Mouse (Mus musculus) kidney, postnatal 0 days (tissue): ENCODE measurements at regions not wholly inside any gene's neighbourhood (a gene's known extent, or its start where the extent isn't known, plus 50 kb on each side); places are given as distances from the start of the nearest gene placed in this dataset.
"Not testable (repeated sequence)": the region's sequence is repeated elsewhere in the genome, so short reads cannot be mapped to it uniquely, and the experiment has no call there.

ENCODE experiments used
- ATAC-seq: fragments of 200-750 bp; cut with Nextera tagmentation; replicated peaks from 2 replicates; pipeline ENCODE4 v1.8.0; 2017; ENCODE audit warnings: low read depth, moderate number of reproducible peaks, moderate TSS enrichment, moderate library complexity; ENCODE audit not compliant: low FRiP score
- DNase-seq: peaks from one replicate; pipeline ENCODE4 v3.0.0-alpha.2; 2016; ENCODE audit warnings: low spot score
- H3K27ac ChIP-seq: fragments of 300-500 bp; sonication (generic); 2 replicates; pipeline ENCODE4 v1.5.1; 2014; ENCODE audit warnings: mild to moderate bottlenecking
- H3K27me3 ChIP-seq: fragments of 300-500 bp; sonication (generic); 2 replicates; pipeline ENCODE4 v1.6.1; 2014; ENCODE audit warnings: low read length, mixed read lengths; ENCODE audit not compliant: insufficient read depth
- H3K36me3 ChIP-seq: fragments of 300-500 bp; sonication (generic); 2 replicates; pipeline ENCODE4 v1.6.1; 2014; ENCODE audit warnings: low read length, mixed read lengths; ENCODE audit not compliant: insufficient read depth
- H3K4me1 ChIP-seq: fragments of 300-500 bp; sonication (generic); replicated peaks from 2 replicates; pipeline ENCODE4 v1.6.1; 2014; ENCODE audit warnings: antibody characterized with exemption, low read length, mixed read lengths; ENCODE audit not compliant: insufficient read depth
- H3K4me2 ChIP-seq: fragments of 300-500 bp; sonication (generic); 2 replicates; pipeline ENCODE4 v1.6.1; 2014; ENCODE audit warnings: mild to moderate bottlenecking, low read length, moderate library complexity, mixed read lengths
- H3K4me3 ChIP-seq: fragments of 300-500 bp; sonication (generic); replicated peaks from 2 replicates; pipeline ENCODE4 v1.5.1; 2014; ENCODE audit warnings: low read depth, low read length
- H3K9ac ChIP-seq: fragments of 300-500 bp; sonication (generic); 2 replicates; pipeline ENCODE4 v1.6.1; 2014; ENCODE audit warnings: low read depth, low read length
- H3K9me3 ChIP-seq: fragments of 300-500 bp; sonication (generic); replicated peaks from 2 replicates; pipeline ENCODE4 v1.6.1; 2016; ENCODE audit warnings: low read length, inconsistent platforms, mixed read lengths
- CTCF ChIP-seq: IDR thresholded peaks from 2 replicates; pipeline ENCODE4 v1.5.1; 2016; ENCODE audit warnings: antibody characterized with exemption, low read depth, mild to moderate bottlenecking, moderate library complexity
- WGBS: fragments of 180-500 bp; shearing (Covaris S2); extraction: QIAGEN DNeasy Blood & Tissue Kit; methylation state at CpG from one replicate; pipeline ENCODE4 v1.1.7; 2014; 5-methylcytosine and 5-hydroxymethylcytosine counted together

DNA sequence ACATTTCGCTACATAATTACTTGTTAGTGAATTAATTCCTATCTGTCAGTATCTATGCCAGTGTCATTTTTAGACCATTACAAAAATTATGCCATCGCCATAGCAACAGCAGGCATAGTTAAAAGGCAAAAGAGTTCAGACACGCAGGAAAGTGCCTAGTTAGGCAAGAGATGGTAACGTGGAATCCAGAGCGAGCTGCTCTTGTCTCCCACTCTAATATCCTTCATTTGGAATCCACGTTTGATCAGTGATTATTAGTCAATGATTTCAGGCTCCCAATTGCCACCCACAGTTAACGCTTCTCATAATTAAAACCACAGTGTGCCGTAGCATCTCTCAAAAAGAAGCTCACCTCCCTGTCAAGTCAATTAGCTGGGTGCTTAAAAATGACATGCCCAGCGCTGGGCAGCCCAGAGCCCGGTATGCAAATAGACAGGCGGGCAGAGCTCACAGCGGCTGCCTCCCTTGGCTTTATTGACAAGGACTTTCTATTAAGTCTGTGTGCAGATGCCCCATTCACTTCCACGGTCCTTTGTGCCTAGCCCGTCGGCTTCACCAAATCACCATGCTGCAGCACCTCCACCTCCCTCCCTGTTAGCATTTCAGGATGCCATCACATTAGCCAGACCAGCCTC lies 325.4 kb upstream of the Irx2 start:
- H3K27ac ChIP-seq, result no peak overlapping the region
- DNase-seq (no peak), ATAC-seq (no peak)
- no peaks in the 10 kb centered on the region for H3K36me3 ChIP-seq
- no peak overlapping the region for H3K4me3 ChIP-seq
- H3K9me3 ChIP-seq, result no peaks in the 10 kb centered on the region
- WGBS, result 82% methylated on average over 15 of the region's 15 CpGs
- TF ChIP-seq CTCF, result no peak
- H3K4me2 ChIP-seq, result no peak overlapping the region
- H3K4me1 ChIP-seq, result no peaks in the 10 kb centered on the region
- H3K9ac ChIP-seq, result no peak overlapping the region
- H3K27me3 ChIP-seq, result peaks cover 5% of the 10 kb centered on the region; the same call in 1 of the 2 replicates

DNA sequence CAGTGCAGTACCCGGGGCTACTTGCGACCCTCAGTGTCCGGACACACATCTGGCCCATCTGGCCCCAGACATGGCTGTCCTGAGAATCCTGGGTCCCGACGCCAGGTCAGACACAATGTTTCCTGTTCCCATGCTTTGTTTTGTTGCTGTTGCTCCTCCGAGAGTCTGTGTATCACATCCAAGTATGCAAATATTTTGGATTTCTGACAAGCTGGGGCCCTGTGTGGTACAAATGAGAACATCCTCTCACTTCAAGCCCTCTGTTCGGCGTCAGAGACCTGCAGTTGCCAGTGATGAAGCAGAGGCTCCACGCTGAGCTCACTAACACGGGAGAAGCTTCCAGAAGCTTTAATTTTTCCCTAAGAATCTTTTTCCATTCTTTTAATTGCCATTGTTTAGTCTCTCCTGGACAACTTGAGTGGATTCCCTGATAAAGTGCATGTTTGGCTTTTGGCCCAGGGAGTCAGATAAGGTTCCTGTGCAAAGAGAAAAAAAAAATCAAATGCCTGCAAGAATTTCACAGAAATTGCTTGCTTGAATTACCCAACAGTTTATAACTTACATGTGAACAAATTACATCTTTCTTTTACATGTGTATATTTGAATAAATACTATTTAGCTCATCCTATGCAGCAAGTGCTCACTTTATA lies 304.5 kb upstream of the Irx2 start:
- no peak overlapping the region for H3K9ac ChIP-seq
- H3K27me3 ChIP-seq, result no peaks in the 10 kb centered on the region
- no peak for ATAC-seq
- H3K27ac ChIP-seq, result no peak overlapping the region
- no peak overlapping the region for H3K4me2 ChIP-seq
- 64% methylated on average over 10 of the region's 10 CpGs for WGBS
- no peak overlapping the region for H3K4me3 ChIP-seq
- no peaks in the 10 kb centered on the region for H3K36me3 ChIP-seq
- no peaks in the 10 kb centered on the region for H3K4me1 ChIP-seq
- DNase-seq, result no peak
- H3K9me3 ChIP-seq, result no peaks in the 10 kb centered on the region
- no peak for TF ChIP-seq CTCF

DNA sequence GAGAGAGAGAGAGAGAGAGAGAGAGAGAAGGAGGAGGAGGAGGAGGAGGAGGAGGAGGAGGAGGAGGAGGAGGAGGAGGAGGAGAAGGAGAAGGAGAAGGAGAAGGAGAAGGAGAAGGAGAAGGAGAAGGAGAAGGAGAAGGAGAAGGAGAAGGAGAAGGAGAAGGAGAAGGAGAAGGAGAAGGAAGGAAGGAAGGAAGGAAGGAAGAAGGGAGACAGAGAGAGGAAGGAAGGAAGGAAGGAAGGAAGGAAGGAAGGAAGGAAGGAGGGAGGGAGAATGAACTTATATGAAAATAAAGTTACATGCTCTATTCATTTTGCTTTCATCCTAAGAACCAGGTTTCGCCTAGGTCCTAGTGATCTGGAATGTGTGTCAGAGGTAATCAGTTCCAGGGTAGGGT lies 302.4 kb upstream of the Irx2 start:
- H3K36me3 ChIP-seq, H3K27ac ChIP-seq, H3K27me3 ChIP-seq, DNase-seq, H3K4me1 ChIP-seq, H3K4me3 ChIP-seq, H3K4me2 ChIP-seq, H3K9ac ChIP-seq, ATAC-seq, H3K9me3 ChIP-seq: not testable (repeated sequence)
- WGBS, result 96% methylated on average over 1 of the region's 1 CpGs

DNA sequence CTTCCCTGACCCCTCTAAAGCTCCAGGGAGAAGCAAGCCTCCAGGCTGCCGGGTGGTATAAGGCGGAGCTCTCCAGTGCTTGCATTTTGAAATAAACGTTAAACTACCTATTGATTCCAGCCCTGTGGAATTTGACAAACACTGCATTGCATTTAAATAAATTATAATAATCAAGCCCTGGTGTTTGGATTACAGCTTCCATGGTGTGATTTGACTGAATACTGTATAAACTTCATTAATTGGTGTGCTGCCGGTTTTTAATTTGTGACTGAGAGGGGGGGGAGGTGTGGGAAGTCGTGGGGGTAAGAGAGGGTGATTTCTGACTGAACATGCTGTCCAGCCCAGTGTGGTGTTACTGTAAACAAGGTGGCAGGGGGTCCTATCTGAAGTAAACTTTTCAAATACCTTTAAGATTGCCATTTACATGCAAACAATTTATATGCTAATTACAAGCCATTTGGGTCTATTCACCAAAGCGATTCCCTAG lies 282.9 kb upstream of the Irx2 start:
- H3K4me3 ChIP-seq, result no peak overlapping the region
- ATAC-seq (no peak), DNase-seq (no peak)
- H3K9ac ChIP-seq, result no peak overlapping the region
- no peaks in the 10 kb centered on the region for H3K9me3 ChIP-seq
- no peaks in the 10 kb centered on the region for H3K36me3 ChIP-seq
- no peak overlapping the region for H3K27ac ChIP-seq
- no peaks in the 10 kb centered on the region; the same call in 1 of the 2 replicates for H3K27me3 ChIP-seq
- H3K4me1 ChIP-seq, result no peaks in the 10 kb centered on the region
- no peak for TF ChIP-seq CTCF
- 11% methylated on average over 6 of the region's 6 CpGs for WGBS
- H3K4me2 ChIP-seq, result no peak overlapping the region

DNA sequence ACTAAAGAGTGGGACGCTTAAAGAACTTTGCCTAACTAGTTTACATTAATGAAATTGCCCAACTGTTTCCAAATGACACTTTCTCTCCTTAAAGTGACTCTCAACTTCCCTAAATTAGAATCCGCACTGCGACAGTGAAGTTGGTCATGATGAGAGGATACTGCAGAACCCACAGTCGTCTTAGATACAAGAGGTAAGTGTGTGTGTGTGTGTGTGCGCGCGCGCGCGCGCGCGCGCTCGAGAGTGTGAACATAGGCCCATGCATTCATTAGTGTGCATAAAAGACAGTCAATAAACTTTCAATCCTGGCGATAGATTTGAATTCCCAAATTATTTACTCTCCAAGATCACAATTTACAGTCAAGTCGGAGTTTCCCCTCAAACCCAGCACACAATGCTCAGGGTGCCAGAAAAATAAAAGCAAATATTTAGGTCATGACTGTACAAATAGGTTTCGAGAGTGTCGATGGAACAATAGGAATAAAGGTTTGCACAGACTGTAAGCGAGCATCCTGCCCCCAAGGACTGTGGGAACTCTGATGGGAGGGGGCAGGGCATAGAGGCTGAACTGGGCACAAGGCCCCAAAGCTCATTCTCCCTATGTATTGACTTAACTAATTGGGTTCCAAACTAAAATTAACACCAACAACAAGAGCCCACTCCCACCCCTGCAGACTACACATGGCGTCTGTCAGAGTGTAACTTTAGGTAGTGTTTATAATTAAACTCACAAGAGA lies 282.2 kb upstream of the Irx2 start:
- Histone ChIP-seq H3K4me2 (no peak overlapping the region), H3K9ac (no peak overlapping the region), H3K4me3 (no peak overlapping the region), H3K27me3 (no peaks in the 10 kb centered on the region; the same call in 1 of the 2 replicates), H3K27ac (no peak overlapping the region), H3K36me3 (no peaks in the 10 kb centered on the region), H3K9me3 (no peaks in the 10 kb centered on the region), H3K4me1 (no peaks in the 10 kb centered on the region)
- no peak for DNase-seq
- no peak for ATAC-seq
- TF ChIP-seq CTCF, result no peak
- WGBS, result 26% methylated on average over 21 of the region's 21 CpGs

DNA sequence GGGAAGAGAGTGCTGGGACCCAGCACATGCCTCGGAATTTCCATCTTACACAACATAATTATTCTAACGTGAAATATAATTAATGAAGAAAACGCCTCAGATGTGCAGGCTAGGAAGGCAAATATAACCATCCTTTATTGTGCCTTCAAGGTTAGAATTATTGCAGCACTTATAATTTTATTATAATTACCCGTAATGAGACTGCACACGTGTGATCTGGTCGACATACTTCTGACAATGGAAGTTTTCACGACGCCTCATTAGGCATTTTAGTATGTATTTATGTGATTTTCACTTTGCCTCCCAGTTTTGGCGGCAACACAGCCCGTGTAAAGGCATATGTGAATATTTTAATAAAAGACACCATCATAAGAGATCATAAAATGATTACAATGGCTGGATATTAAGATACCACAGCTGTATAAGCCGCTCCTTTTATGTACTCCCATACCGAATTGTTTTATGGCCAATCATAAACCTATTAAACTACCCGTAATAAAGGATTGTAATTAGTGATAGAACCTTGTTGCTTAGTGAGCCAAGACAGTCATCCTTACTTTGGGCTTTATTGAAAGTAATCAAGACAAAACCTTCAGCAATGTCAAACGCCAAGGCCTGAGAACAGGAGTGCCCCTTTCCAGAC lies 281.6 kb upstream of the Irx2 start:
- no peak for TF ChIP-seq CTCF
- Histone ChIP-seq H3K4me1 (no peaks in the 10 kb centered on the region), H3K9ac (no peak overlapping the region), H3K36me3 (no peaks in the 10 kb centered on the region), H3K27me3 (no peaks in the 10 kb centered on the region; the same call in 1 of the 2 replicates), H3K4me3 (no peak overlapping the region), H3K9me3 (no peaks in the 10 kb centered on the region), H3K4me2 (no peak overlapping the region), H3K27ac (no peak overlapping the region)
- 57% methylated on average over 14 of the region's 14 CpGs for WGBS
- no peak for DNase-seq
- no peak for ATAC-seq
